Comparison of ENCODE assay signal across 13 mouse cellular contexts in genomic region chr6:99611866-99612265, GRCm38 (mm10). TPM values are rescaled to one million over a fixed set of nuclear protein-coding genes. Genes with fewer than 3 reads are reported as not detected.
DNase-seq lines count a peak whose midpoint lies in the region; ATAC-seq and TF ChIP-seq lines count a peak whose summit lies in the region.
"Had no signal": no experiment of that assay in that cellular context is flagged by ENCODE, and none has a peak within 500 bp of the region (broad histone marks: within the 10 kb centered on the region; RNA-seq: fewer than 3 reads in every experiment).

No protein-coding gene starts in this region.

- WGBS in cerebellum, adult 2 months: 70% methylated on average over 6 of the region's 6 CpGs
- WGBS in kidney, postnatal 0 days: 58% methylated on average over 6 of the region's 6 CpGs
- WGBS in kidney, embryonic 16.5 days: 60% methylated on average over 6 of the region's 6 CpGs
- 48% methylated on average over 6 of the region's 6 CpGs for whole genome bisulfite sequencing in stomach, postnatal 0 days

- DNase-seq in cerebellum, adult 2 months: no peak
- no peak for DNase-seq in cerebellum, adult 8-10 months
- no peak for DNase-seq in kidney, postnatal 0 days (ENCODE audit: low spot score)
- DNase-seq in right cerebral cortex, postnatal 4 days: peak; percentile 30
- no peak for DNase-seq in right cerebral cortex, postnatal 36 days (ENCODE audit: low spot score in 2 of 2)
- no peak for DNase-seq in stomach, postnatal 0 days (ENCODE audit: low spot score)
- DNase-seq in left cerebral cortex, postnatal 25 days (ENCODE audit: low spot score in 2 of 2): no peak
- DNase-seq: cerebellum, adult 11 months; gastrocnemius, postnatal 10 days; spleen, adult 18-20 months had no signal

- no peaks in the 10 kb centered on the region for H3K9me3 ChIP-seq in kidney, postnatal 0 days (replicated peaks; ENCODE audit: low read length)
- H3K9me3 ChIP-seq in kidney, embryonic 16.5 days (ENCODE audit: low read length): no peaks in the 10 kb centered on the region
- H3K9me3 ChIP-seq in stomach, postnatal 0 days (ENCODE audit: control insufficient read depth, low read length): no peaks in the 10 kb centered on the region
- H3K9me3 ChIP-seq: limb, embryonic 12.5 days; neural tube, embryonic 13.5 days had no signal

- H3K4me1 ChIP-seq in cerebellum, adult 2 months (ENCODE audit: control insufficient read depth, insufficient read depth, low read length): no peaks in the 10 kb centered on the region
- H3K4me1 ChIP-seq in kidney, postnatal 0 days (replicated peaks; ENCODE audit: insufficient read depth, low read length): no peaks in the 10 kb centered on the region
- H3K4me1 ChIP-seq in kidney, embryonic 16.5 days (ENCODE audit: insufficient read depth, low read length): peaks cover 29% of the 10 kb centered on the region
- H3K4me1 ChIP-seq in stomach, postnatal 0 days (replicated peaks; ENCODE audit: control insufficient read depth, insufficient read depth): 0 out of 2 replicates have a peak, but pooled peaks cover 3% of the 10 kb centered on the region

- H3K36me3 ChIP-seq in kidney, postnatal 0 days (ENCODE audit: insufficient read depth, low read length): no peaks in the 10 kb centered on the region
- no peaks in the 10 kb centered on the region for H3K36me3 ChIP-seq in kidney, embryonic 16.5 days (ENCODE audit: insufficient read depth, low read length)
- H3K36me3 ChIP-seq in stomach, postnatal 0 days (ENCODE audit: control insufficient read depth, insufficient read depth, low read length): no peaks in the 10 kb centered on the region
- H3K36me3 ChIP-seq: limb, embryonic 12.5 days; neural tube, embryonic 13.5 days had no signal

- H3K4me2 ChIP-seq in kidney, postnatal 0 days (ENCODE audit: low read length): no peak overlapping the region
- H3K4me2 ChIP-seq in kidney, embryonic 16.5 days (replicated peaks; ENCODE audit: low read depth, low read length): no peak overlapping the region
- no peak overlapping the region for H3K4me2 ChIP-seq in stomach, postnatal 0 days (replicated peaks; ENCODE audit: low read depth)
- H3K4me2 ChIP-seq: limb, embryonic 12.5 days; neural tube, embryonic 13.5 days had no signal

- H3K4me3 ChIP-seq in cerebellum, adult 2 months (replicated peaks; ENCODE audit: insufficient read depth, low read depth, low read length): no peak overlapping the region
- H3K4me3 ChIP-seq in kidney, postnatal 0 days (replicated peaks; ENCODE audit: low read depth, low read length): no peak overlapping the region
- H3K4me3 ChIP-seq in kidney, embryonic 16.5 days (ENCODE audit: low read length): no peak overlapping the region
- H3K4me3 ChIP-seq in stomach, postnatal 0 days (ENCODE audit: low read depth, low read length): no peak overlapping the region
- H3K4me3 ChIP-seq: limb, embryonic 12.5 days; neural tube, embryonic 13.5 days had no signal

- no peak overlapping the region for H3K27ac ChIP-seq in cerebellum, adult 2 months (ENCODE audit: insufficient read depth, low read length)
- no peak overlapping the region for H3K27ac ChIP-seq in kidney, postnatal 0 days
- H3K27ac ChIP-seq in kidney, embryonic 16.5 days (ENCODE audit: low read length): no peak overlapping the region
- H3K27ac ChIP-seq in stomach, postnatal 0 days (replicated peaks): no peak overlapping the region
- H3K27ac ChIP-seq: limb, embryonic 12.5 days; neural tube, embryonic 13.5 days had no signal

- ATAC-seq in kidney, postnatal 0 days (replicated peaks; ENCODE audit: low FRiP score, low read depth): no peak
- ATAC-seq in kidney, embryonic 16.5 days (ENCODE audit: low FRiP score, low TSS enrichment): no peak
- no peak for ATAC-seq in stomach, postnatal 0 days (ENCODE audit: low FRiP score, low TSS enrichment)

- intact Hi-C loops in left cerebral cortex, postnatal 25 days (cut with DNase I): no loop called here

- H3K27me3 ChIP-seq in cerebellum, adult 2 months (ENCODE audit: control insufficient read depth, insufficient read depth, low read length): no peaks in the 10 kb centered on the region
- H3K27me3 ChIP-seq in kidney, postnatal 0 days (ENCODE audit: insufficient read depth, low read length): no peaks in the 10 kb centered on the region
- no peaks in the 10 kb centered on the region for H3K27me3 ChIP-seq in kidney, embryonic 16.5 days (ENCODE audit: insufficient read depth, low read length)
- H3K27me3 ChIP-seq in stomach, postnatal 0 days (ENCODE audit: control insufficient read depth, insufficient read depth, low read length): no peaks in the 10 kb centered on the region

- TF ChIP-seq EP300 in stomach, postnatal 0 days (optimal IDR thresholded peaks at IDR 0.05): no peak

- TF ChIP-seq POLR2A in cerebellum, adult 2 months (IDR thresholded peaks at IDR 0.05; ENCODE audit: borderline replicate concordance, insufficient read depth, low read length): no peak

- 0 out of 2 replicates have a peak, but pooled peaks have one; percentile 31 for TF ChIP-seq CTCF in cerebellum, adult 2 months (IDR thresholded peaks at IDR 0.05; ENCODE audit: borderline replicate concordance, insufficient read depth, low read depth, low read length)
- TF ChIP-seq CTCF in kidney, postnatal 0 days (IDR thresholded peaks at IDR 0.05; ENCODE audit: low read depth): peak; percentile 44; the same call in 1 of the 2 replicates
- peak; percentile 46 for TF ChIP-seq CTCF in stomach, postnatal 0 days (IDR thresholded peaks at IDR 0.05; ENCODE audit: low read depth)

- no peak overlapping the region for H3K9ac ChIP-seq in kidney, postnatal 0 days (ENCODE audit: low read depth, low read length)
- no peak overlapping the region for H3K9ac ChIP-seq in kidney, embryonic 16.5 days (replicated peaks; ENCODE audit: low read length)
- no peak overlapping the region for H3K9ac ChIP-seq in stomach, postnatal 0 days (ENCODE audit: low read length)
- H3K9ac ChIP-seq: limb, embryonic 12.5 days; neural tube, embryonic 13.5 days had no signal

RNA-seq across cellular contexts. Expression of gene Eif4e3, which starts 54.7 kb away (rescaled TPM):
- polyA plus RNA-seq in cerebellum, adult 2 months (2012; rRNA removed): 16.0 and 17.0 TPM in 2 replicates
- polyA plus RNA-seq in kidney, postnatal 0 days (2015; fragmentation: Nextera tagmentation; extraction: Ambion mirVana): 16.4 and 17.0 TPM in 2 replicates
- 17.6 and 18.5 TPM in 2 replicates for polyA plus RNA-seq in kidney, embryonic 16.5 days (2015; fragmentation: Nextera tagmentation; extraction: Ambion mirVana)
- polyA plus RNA-seq in stomach, postnatal 0 days (2015; fragmentation: Nextera tagmentation; extraction: Ambion mirVana): 7.8 and 8.3 TPM in 2 replicates
- 10 to 100 TPM; 16.6 to 17.0 TPM for total RNA-seq in left cerebral cortex, postnatal 25 days (2021)

RNA-seq across cellular contexts. Expression of gene Gm20696, which starts 54.7 kb away (rescaled TPM):
- 2.5 and 2.8 TPM in 2 replicates for polyA plus RNA-seq in cerebellum, adult 2 months (2012; rRNA removed)
- 1.7 and 1.8 TPM in 2 replicates for polyA plus RNA-seq in kidney, postnatal 0 days (2015; fragmentation: Nextera tagmentation; extraction: Ambion mirVana)
- polyA plus RNA-seq in kidney, embryonic 16.5 days (2015; fragmentation: Nextera tagmentation; extraction: Ambion mirVana): 1.7 and 2.1 TPM in 2 replicates
- 1.4 and 1.8 TPM in 2 replicates for polyA plus RNA-seq in stomach, postnatal 0 days (2015; fragmentation: Nextera tagmentation; extraction: Ambion mirVana)
- total RNA-seq in left cerebral cortex, postnatal 25 days (2021): 1 to 10 TPM; 6.1 to 9.5 TPM
